Mouse (Mus musculus): ENCODE results near the gene Ffar4. TPM values are rescaled to one million over a fixed set of nuclear protein-coding genes. Genes with fewer than 3 reads are reported as not detected.

Gene Ffar4
- not detected for total RNA-seq (2021)
- long read RNA-seq, experiment 1: 0 reads
- long read RNA-seq, experiment 2: 0 reads

DNA sequence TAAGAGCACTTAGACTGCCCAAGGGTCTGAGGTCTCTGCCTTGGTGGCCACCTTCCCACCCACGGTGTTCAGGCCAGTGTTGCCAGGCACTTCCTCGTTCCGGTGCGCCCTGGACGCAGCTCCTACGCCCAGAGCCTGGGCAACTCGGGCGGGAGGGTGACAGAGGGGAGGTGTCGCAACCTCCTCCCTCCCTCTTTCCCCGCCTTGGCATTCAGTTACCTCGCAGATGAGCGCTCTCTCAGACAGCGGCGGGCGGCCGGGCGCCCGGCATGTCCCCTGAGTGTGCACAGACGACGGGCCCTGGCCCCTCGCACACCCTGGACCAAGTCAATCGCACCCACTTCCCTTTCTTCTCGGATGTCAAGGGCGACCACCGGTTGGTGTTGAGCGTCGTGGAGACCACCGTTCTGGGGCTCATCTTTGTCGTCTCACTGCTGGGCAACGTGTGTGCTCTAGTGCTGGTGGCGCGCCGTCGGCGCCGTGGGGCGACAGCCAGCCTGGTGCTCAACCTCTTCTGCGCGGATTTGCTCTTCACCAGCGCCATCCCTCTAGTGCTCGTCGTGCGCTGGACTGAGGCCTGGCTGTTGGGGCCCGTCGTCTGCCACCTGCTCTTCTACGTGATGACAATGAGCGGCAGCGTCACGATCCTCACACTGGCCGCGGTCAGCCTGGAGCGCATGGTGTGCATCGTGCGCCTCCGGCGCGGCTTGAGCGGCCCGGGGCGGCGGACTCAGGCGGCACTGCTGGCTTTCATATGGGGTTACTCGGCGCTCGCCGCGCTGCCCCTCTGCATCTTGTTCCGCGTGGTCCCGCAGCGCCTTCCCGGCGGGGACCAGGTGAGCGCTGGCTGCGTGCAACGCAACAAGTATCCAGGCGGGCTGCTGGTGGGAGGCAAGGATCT is at the start of gene Ffar4:
TSS of gene Ffar4 (plus strand) at position 214 of the 901 bp plus-strand sequence.
- DNase-seq (ENCODE audit: low spot score in 2 of 2): no peak

DNA sequence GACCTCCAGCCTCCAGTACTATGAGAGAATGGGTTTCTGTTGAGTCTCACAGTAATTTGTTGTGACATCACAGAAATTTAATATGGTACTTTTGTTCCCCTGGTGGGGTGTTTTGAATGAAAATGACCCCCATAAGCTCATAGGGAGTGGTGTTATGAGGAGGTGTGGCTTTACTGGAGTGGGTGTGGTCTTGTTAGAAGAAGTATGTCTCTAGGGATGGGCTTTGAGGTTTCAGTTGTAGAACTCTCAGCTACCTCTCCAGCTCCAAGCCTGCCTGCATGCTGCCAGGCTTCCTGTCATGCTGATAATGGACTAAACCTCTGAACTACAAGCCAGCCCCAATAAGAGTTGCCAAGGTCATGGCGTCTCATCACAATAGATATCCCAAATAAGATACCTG is 47.2 kb upstream of the Ffar4 start:
- no peak for DNase-seq (ENCODE audit: low spot score in 2 of 2)

DNA sequence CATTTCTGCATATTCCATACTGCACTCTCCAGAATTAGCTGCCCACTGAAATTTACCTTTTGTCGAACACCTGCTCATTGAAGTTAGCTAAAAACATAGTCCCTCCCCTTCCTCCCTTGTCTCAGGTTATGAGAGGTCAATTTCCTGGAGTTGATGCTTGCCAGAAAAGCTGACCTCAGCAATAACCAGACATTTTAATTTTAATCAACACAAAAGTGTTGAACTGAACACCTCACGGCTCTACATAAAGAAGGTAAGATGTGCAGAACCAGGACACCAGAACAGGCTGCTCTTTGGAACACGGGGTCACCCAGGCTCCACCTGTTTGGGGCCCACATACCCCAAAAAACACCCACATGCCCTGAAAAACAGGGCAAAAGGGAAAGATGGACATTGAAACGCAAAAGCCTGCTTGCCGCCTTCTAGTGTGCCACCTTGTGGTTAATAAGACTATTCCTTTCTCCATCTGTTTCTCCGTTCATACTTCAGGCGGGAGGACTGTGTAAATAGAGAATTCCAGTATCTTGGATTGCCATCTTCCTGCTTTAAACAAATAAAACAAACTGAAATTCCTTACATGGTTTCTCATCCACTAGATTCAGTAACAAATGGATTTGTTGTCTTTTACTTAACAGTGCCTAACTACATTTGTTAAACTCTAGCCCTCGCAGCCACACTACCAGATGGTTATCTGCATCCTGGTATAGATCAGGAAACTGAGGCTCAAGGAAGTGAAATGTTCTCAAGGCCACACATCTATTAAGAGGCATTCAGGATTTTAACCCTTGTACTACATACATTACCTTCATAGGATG is 43.4 kb upstream of the Ffar4 start:
- DNase-seq (ENCODE audit: low spot score in 2 of 2): peak in 1 of 2 experiments; percentile 18

DNA sequence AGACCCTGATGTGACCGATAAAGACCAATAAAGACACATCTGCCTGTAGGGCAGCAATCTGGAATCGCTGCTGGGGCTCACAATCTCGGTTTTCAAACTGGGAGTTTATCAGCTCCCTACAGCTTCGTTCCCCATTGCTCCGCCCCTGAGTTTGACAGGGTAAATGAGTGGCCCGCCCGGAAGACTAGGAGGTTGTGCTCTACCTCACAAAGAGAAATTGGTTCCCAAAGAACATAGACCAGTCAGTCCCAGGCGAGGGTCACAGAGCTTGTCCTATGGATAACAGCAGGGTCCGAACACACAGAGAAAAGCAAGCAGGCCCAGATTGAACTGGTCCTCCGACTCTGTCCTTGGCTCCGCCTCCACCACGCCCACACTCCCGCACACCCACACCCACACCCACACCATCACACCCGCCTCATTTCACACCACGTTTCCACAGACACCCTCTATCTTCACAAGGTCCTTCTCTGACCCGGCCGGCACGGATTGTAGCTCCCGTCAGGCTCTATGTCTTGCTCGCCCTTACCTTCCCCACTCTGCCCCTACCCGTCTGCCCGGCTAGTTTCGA is 42.6 kb upstream of the Ffar4 start:
- DNase-seq (ENCODE audit: low spot score in 2 of 2): peak; percentile 68 to 71

DNA sequence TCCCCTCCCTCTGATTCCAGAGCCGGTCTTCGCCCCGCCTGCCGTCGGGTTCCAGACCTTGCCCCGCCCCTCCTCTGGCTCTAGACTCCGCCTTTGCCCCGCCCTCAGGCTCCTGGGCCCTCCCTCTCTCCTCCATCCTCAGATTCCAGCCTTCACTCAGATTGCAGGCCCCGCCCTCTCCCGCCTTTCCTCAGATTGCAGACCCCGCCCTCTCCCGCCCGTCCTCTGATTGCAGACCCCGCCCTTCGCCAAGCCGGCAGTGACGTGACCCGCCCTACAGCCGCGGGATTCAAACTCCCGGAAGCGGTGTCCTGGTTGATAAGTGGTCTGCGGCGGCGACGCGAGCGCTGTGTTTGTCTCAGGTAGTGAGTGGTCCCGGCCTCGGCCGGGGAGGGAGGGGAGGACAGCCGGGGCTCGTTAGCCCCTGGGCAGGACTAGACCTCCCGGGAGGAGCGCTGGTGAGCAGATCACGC is 42.1 kb upstream of the Ffar4 start, which contains the start of gene Cep55:
TSS of gene Cep55 (plus strand) at position 292 of the 473 bp plus-strand sequence.
- DNase-seq (ENCODE audit: low spot score in 2 of 2): peak; percentile 84 to 95

DNA sequence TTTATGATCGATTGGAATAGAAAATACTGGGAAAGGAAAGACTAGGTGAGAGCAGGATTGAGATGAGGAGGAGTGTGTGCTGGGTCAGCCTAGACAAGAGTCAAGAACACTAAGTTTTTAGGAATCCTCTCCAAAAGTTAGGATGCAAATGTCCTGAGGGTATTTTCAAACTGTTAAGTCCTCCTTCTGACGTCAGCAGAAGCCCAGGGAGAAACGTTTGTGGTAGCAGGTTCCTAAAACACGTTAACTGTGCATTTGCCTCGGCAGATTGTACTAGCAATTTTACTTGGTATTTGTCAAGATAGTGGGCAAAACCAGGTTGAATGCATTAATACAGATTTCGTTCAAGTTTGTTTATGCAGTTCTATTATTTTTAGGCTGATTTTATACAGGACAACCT is 41.1 kb upstream of the Ffar4 start:
- DNase-seq (ENCODE audit: low spot score in 2 of 2): no peak

DNA sequence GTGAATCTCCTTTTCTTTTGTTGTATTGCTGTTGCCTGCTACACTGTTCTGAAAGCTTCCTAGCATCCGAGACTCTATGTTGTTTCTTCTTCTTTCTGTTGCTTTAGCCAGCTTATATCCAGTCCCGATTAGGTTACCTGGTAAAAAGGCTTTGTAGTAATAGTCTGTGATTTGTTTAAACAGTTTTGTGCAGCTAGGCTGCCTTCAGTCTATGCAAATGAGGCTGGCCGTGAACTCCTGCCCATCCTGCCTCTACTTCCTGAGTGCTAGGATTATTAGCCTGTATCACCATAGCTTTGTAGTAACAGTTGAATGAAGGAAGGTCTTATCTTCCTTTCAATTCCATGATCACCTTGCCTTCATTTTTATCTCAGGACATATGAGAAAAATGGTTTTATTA is 40.6 kb upstream of the Ffar4 start:
- DNase-seq (ENCODE audit: low spot score in 2 of 2): no peak

DNA sequence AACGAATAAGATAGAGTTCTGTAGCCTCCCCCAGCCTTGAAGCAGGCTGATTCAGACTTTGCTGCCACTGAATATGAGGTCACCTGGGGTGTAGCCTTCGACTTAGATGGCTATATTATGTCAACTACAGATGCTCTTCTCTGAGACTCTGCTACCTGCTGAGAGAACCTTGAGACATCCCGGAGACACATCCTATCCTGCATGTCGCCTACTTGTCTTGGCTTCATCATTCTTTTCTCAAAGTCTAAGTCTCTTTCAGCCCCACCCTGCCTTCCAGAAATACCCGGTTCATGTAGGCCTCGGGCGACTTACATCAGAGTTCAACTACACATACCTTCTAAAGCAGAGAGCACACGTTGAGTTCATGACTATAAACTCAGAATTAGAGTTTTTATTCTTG is 39.9 kb upstream of the Ffar4 start:
- no peak for DNase-seq (ENCODE audit: low spot score in 2 of 2)

DNA sequence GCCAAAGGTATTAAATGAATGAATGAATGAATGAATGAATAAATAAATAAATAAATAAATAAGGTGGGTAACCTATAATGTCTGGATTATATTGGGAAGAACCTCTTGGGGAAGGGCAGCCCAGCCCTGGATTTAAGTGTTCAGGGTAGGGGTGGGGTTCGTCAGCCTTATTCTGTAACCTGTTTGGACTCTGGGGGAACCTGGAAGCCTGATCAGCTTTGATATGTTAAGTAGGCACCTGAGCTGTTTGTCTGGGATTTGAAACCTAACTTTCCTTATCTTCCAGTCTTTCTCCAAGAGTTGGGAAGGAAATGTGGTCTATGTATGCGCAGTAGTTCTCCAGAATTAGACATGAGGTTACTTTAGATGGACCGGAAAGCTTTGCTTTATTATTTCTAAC is 33.7 kb upstream of the Ffar4 start:
- DNase-seq (ENCODE audit: low spot score in 2 of 2): no peak

DNA sequence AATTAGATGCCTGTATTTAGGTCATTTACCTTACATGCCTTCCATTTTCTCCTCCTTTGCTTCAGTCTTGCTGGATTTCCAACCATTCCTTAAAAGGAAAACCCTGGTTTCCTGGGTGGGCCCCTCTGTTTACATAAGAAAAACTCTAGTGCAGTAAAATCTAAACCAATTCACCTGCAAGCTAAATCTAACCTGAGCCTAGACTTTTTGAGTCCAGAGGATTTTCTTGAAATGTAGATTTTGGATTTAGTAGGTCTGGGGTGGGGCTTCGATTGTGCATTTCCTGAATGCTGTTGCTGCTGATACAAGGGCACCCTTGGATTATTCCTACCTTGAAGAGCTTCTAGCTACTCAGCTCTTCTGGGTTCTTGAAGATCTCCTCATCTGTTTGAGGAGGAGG is 32.8 kb upstream of the Ffar4 start:
- DNase-seq (ENCODE audit: low spot score in 2 of 2): no peak

DNA sequence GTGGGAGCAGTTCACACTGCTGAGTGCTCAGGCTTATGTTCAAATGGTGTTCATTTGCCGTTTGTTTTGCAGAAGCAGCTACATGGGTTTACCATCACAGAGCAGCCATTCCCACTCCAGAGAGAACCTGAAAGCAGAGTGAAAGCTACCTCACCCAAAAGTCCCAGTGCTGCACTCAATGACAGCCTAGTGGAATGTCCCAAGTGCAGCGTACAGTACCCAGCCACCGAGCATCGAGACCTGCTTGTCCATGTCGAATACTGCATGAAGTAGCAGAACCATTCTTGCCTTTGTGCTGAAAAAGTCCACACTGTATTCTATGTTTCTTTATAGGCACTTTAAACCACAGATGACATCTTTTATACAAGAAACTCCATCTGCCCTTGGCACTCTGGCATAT is 23.6 kb upstream of the Ffar4 start:
- DNase-seq (ENCODE audit: low spot score in 2 of 2): no peak

DNA sequence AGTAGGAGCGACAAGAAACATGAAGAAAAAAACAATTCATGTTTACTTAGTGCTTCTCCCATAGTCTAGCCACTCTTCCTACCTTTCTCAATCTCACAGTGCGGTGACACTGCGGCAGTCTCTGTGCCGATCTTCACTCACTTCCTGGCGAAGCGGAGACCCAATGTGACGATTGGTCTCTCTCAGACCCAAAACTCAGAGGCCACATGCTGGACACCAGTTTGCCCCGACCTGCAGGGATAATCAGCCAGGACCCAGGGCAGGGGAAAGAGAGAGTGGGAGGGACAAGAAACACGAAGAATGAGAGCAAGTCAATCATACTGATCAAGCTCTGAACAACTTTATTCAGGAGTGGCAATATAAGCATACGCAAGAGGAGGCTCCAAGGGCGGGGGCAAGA is 21.8 kb upstream of the Ffar4 start:
- DNase-seq (ENCODE audit: low spot score in 2 of 2): no peak

DNA sequence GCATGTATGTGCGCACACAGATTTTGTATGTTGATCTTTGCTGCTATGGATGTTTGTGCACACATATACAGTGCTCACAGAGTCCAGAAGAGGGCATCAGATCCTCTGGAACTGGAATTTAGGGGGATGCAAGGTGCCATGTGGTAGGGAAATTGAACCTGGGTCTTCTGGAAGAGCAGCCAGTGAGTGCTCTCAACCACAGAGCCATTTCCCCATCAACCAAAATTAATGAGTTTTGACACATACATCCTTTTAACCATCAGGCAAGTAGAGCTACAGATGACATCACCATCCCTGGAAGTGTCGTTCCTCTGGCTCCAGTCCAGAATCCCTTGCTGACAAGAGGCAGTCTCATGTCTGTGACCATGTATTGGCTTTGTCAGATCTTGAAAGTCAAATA is 20.6 kb upstream of the Ffar4 start:
- DNase-seq (ENCODE audit: low spot score in 2 of 2): no peak

DNA sequence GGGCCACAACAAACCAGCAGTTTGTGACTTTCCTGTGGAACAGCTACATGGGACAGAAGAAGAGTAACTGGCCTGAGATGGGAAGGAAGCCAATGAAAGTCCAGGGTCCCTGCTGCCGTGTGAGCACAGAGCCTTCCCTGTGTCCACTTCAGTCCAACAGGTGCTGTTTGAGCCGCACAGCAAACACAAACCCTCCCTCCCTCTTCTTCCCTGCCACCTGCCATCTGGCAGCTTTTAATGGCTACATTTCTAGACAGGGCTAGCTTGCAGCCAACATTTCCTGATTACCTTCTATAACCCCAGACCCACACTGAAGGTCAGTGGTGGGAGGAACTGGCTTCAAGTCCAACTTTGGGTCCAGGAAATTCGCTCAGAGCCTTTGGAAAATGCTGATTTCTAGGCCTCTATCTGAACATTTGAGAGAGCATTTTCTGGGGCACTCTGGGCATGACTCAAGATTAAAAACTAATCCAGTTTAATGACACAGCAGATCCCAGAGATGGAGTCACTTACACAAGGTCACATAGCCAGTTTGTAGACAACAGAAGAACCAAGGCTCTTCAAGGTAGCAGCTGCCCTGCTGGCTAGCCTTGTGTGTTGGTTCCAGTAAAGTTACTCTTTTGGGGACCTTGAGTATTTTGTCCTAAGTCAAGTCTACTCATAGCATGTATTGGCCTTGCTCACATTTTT is 18.9 kb upstream of the Ffar4 start:
- DNase-seq (ENCODE audit: low spot score in 2 of 2): no peak

DNA sequence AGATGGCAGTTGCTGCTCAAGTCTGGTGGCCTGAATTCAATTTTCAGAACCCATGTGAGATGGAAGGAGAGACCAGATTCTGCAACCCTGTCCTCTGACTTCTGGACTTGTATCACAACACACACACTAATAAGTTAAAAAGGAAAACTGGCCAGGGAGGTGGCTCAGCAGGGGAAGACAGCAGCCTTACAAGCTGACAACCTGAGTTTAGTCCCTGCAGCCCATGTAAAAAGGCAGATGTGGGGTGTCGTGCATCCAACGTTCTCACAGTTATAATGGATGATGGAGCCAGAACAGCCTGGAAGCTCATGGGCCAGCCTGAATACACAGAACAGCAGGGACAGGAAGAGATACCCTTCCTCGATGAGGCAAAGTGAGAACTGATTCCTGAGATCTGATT is 15.5 kb upstream of the Ffar4 start:
- no peak for DNase-seq (ENCODE audit: low spot score in 2 of 2)

DNA sequence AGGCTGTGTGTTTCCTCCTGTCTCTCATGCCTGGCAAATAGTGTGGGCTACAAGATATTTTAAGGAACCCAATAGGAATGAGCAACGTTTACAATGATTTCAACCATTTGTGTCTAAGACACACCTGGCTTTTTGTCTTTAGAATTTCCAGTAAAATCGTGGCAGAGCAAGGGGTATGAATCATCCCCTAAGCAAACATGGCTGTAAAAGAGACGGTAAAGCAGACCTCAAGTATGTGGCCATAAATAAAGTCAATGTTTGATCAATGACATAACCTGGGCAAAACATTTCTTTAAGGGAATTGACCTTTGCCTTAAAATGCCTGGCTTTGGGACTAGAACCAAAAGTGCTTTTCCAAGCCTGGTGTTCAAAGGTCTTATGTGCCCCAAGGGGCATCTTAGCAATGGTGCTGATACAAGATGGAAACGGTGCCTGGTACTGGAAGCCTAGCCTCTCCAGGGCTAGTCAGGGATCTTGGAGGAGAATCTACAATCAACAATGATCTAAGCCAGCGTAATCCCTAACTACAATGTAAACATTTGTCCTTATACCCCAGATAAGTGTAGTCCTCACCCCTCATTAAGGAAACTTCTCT is 13.8 kb upstream of the Ffar4 start:
- DNase-seq (ENCODE audit: low spot score in 2 of 2): no peak

DNA sequence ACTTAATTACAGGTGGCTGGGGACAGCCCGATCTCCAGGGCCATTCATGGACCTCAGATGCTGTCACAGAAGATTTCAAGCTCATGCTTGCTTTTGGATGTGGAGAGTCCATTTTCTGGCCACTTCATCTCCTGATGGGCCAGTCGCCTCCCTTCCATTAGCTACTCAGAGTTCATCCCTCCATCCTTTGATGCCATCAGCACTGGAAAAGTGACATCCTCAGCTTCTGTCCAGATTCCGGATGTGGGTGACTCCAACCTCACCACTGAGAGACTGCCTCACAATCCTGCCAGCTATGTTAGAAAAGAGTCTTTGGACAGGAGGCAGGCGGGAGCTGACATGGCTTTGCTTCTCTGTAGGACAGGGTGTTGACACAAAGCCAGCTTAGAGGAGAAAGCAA is 11.0 kb upstream of the Ffar4 start:
- DNase-seq (ENCODE audit: low spot score in 2 of 2): no peak

DNA sequence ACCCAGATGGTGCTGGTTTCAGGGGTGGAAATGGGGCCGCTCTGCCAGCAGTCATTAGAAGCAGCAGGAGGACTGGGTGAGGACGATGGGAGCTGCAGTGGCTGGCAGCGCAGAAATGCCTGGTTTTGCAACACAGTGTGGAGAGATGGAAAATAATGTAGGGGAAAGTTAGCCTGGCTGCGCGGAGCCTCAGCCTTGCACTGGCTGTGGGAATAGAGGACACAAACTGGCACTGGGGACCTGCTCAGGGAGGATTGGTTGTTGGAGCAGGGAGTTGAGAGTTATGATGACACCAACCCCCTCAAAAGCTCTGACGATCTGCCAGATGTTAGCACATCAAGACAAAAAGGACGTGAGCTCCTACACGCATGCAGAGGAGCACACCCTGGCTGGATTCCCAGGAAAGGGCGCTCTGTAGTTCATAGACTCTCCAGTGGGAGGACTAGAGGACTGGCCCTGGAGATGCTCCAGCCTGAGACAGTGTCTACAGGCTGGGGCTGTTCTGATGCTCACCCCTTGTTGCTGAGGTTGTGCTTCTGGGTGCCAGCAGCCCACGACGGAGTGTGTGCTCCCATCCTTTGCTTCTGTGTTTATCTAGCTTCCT is 9.8 kb upstream of the Ffar4 start:
- DNase-seq (ENCODE audit: low spot score in 2 of 2): peak; percentile 26 to 30

DNA sequence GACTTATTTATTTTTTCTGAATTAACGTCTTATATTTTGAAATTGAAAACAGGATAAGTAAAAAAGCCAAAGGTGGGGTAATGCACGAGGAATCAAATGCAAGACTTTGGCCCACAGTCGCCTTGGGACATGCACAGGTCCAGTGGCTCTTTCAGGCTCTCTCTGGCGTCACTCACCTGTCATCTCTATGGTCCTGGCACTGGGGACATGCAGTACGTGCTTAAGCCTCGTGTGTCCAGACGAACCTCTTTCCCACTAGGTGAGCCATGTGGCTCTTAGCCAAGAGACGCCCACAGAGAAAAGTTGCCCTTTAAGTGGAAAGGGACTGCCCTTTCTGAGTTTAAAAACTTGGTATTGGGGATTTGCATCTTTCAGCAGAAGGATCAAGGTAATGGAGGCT is 7.5 kb upstream of the Ffar4 start:
- DNase-seq (ENCODE audit: low spot score in 2 of 2): no peak

DNA sequence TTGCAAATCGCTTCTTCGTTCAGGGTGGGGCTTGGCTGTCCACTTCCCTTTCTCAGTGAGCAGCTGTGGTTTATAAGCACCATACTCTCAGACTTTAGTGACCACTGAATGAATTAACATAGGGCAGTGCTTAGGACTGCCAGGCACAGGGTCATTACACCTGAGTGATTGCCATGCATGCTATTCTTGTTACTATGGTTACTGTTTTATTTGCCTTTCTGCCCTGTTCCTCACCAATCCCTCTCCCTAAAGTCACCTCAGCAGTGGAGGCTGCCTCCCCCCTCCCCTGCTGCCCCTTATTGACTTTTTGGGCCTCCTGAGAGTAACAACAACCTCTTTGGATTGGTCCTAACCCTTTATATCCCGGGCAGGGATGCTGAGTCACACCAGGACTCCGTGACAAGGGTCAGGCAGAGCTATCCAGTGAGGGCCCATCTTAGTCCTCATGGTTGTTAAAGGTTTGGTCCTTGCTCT is 5.3 kb upstream of the Ffar4 start:
- no peak for DNase-seq (ENCODE audit: low spot score in 2 of 2)

All from layer of hippocampus, postnatal 14 days (tissue).